Mouse (Mus musculus) thymus, adult 2 months (tissue): ENCODE measurements at regions not wholly inside any gene's neighbourhood (a gene's known extent, or its start where the extent isn't known, plus 50 kb on each side); places are given as distances from the start of the nearest gene placed in this dataset.

Experiments used
- DNase-seq: peaks from one replicate; pipeline ENCODE4 v3.0.0; 2021
- H3K27ac ChIP-seq: fragments of 200-500 bp; 2 replicates; pipeline ENCODE4 v1.5.1; 2012; ENCODE audit warnings: low read length, control low read depth; ENCODE audit not compliant: control insufficient read depth, insufficient read depth
- H3K27me3 ChIP-seq: fragments of 200-500 bp; 2 replicates; pipeline ENCODE4 v1.6.1; 2012; ENCODE audit warnings: mild to moderate bottlenecking, low read length, moderate library complexity, mixed read lengths; ENCODE audit not compliant: control insufficient read depth, insufficient read depth
- H3K36me3 ChIP-seq: fragments of 200-500 bp; 2 replicates; pipeline ENCODE4 v1.6.1; 2012; ENCODE audit warnings: mild to moderate bottlenecking, low read length, moderate library complexity; ENCODE audit not compliant: control insufficient read depth, insufficient read depth
- H3K4me1 ChIP-seq: fragments of 200-500 bp; replicated peaks from 2 replicates; pipeline ENCODE4 v1.6.1; 2012; ENCODE audit warnings: low read length; ENCODE audit not compliant: control insufficient read depth, insufficient read depth
- H3K4me3 ChIP-seq: fragments of 200-500 bp; 2 replicates; pipeline ENCODE4 v1.5.1; 2012; ENCODE audit warnings: mild to moderate bottlenecking, low read length, control low read depth, moderate library complexity; ENCODE audit not compliant: control insufficient read depth, insufficient read depth
- CTCF ChIP-seq: fragments of 200-500 bp; IDR thresholded peaks from 2 replicates; pipeline ENCODE4 v1.5.1; 2012; ENCODE audit warnings: mild to moderate bottlenecking, control low read depth, low read length, moderate library complexity, borderline replicate concordance; ENCODE audit not compliant: control insufficient read depth, poor library complexity, insufficient read depth; ENCODE audit errors: extremely low read depth
- POLR2A ChIP-seq: fragments of 200-500 bp; IDR thresholded peaks from 2 replicates; pipeline ENCODE4 v1.6.1; 2012; ENCODE audit warnings: mild to moderate bottlenecking, low read length, control low read depth, moderate library complexity; ENCODE audit not compliant: control insufficient read depth, poor library complexity, insufficient read depth; ENCODE audit errors: extremely low read depth
- WGBS: fragments of 180-500 bp; shearing (Covaris S2); methylation state at CpG from one replicate; pipeline ENCODE4 v1.1.7; 2018; 5-methylcytosine and 5-hydroxymethylcytosine counted together

- Histone ChIP-seq H3K36me3 (no peaks in the 10 kb centered on the region), H3K27ac (no peak overlapping the region), H3K4me3 (no peak overlapping the region), H3K27me3 (no peaks in the 10 kb centered on the region), H3K4me1 (no peaks in the 10 kb centered on the region)
- WGBS, result 95% methylated on average over 4 of the region's 4 CpGs
- no peak for TF ChIP-seq CTCF
- no peak for TF ChIP-seq POLR2A
- DNase-seq, result no peak
These were observed 60.0 kb upstream of the Pkdcc start for GRCm38 (mm10) chr17:83155106-83155505.

GRCm38 (mm10) chr17:83156682-83157081, 58.4 kb upstream of the Pkdcc start:
- DNase-seq, result no peak
- H3K36me3 ChIP-seq, result no peaks in the 10 kb centered on the region
- no peaks in the 10 kb centered on the region for H3K4me1 ChIP-seq
- 54% methylated on average over 8 of the region's 8 CpGs for WGBS
- no peak overlapping the region for H3K4me3 ChIP-seq
- no peak overlapping the region for H3K27ac ChIP-seq
- no peak for TF ChIP-seq POLR2A
- TF ChIP-seq CTCF, result no peak
- H3K27me3 ChIP-seq, result no peaks in the 10 kb centered on the region

DNA sequence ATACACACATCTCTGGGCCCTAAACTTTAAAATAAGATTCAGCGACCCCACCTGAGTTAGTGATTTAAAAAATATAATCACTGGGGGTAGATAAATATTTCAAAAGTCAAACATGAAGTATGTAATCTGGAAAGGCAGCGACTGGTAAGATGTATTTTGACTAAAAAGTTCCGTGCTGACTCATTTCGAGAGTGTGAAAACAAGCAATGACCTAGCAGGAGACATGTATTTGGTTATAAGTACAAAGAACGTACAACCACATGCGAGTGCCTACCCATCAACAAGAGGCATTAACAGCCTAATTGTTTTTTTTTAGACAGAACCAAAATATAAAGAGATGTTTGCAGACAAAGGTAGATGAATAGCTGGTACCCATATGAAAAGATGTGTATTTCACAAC, 57.0 kb upstream of the Pkdcc start:
- no peak for DNase-seq
- 92% methylated on average over 6 of the region's 6 CpGs for WGBS
- no peaks in the 10 kb centered on the region for H3K27me3 ChIP-seq
- H3K27ac ChIP-seq, result no peak overlapping the region
- H3K4me1 ChIP-seq, result no peaks in the 10 kb centered on the region
- TF ChIP-seq POLR2A (no peak), CTCF (no peak)
- H3K36me3 ChIP-seq, result no peaks in the 10 kb centered on the region
- no peak overlapping the region for H3K4me3 ChIP-seq

GRCm38 (mm10) chr17:83158652-83159051, 56.4 kb upstream of the Pkdcc start:
- no peak for TF ChIP-seq CTCF
- no peak for TF ChIP-seq POLR2A

DNA sequence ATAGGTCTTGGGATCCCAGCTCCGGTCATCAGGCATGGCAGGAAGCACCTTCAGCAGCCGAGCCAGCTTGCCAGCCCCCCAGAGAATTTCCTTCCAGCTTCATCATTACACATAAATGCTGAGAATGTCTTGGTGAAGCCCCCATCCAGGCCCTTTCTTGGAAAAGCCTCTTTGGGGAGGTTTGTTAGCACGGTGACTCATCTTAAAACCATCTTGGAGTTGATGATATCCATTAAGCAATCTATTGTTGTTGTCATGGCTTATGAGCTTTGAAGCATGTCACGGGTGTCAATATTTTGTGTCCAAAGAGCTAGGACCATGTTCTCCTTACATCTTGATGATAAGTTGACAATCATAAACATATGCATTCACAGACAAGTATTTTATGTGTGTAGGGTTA, 55.5 kb upstream of the Pkdcc start:
- Histone ChIP-seq H3K36me3 (no peaks in the 10 kb centered on the region), H3K27ac (no peak overlapping the region), H3K4me3 (no peak overlapping the region), H3K4me1 (no peaks in the 10 kb centered on the region), H3K27me3 (no peaks in the 10 kb centered on the region)
- WGBS, result 94% methylated on average over 4 of the region's 4 CpGs
- no peak for DNase-seq
- no peak for TF ChIP-seq CTCF
- no peak for TF ChIP-seq POLR2A

More at GRCm38 (mm10) chr17:83158652-83159051, 56.4 kb upstream of the Pkdcc start:
- no peak for DNase-seq
- Histone ChIP-seq H3K4me1 (no peaks in the 10 kb centered on the region), H3K4me3 (no peak overlapping the region), H3K27ac (no peak overlapping the region), H3K27me3 (no peaks in the 10 kb centered on the region), H3K36me3 (no peaks in the 10 kb centered on the region)
- 94% methylated on average over 10 of the region's 10 CpGs for WGBS

- no peak overlapping the region for H3K27ac ChIP-seq
- no peak overlapping the region for H3K4me3 ChIP-seq
- no peaks in the 10 kb centered on the region for H3K27me3 ChIP-seq
- no peaks in the 10 kb centered on the region for H3K4me1 ChIP-seq
- TF ChIP-seq POLR2A, result no peak
- no peak for TF ChIP-seq CTCF
- 93% methylated on average over 4 of the region's 4 CpGs for WGBS
- DNase-seq, result no peak
- no peaks in the 10 kb centered on the region for H3K36me3 ChIP-seq
These were observed 54.8 kb upstream of the Pkdcc start for GRCm38 (mm10) chr17:83160296-83160695.

- H3K36me3 ChIP-seq, result no peaks in the 10 kb centered on the region
- no peak overlapping the region for H3K27ac ChIP-seq
- no peaks in the 10 kb centered on the region for H3K4me1 ChIP-seq
- no peak for TF ChIP-seq CTCF
- no peak for TF ChIP-seq POLR2A
- no peak for DNase-seq
- 89% methylated on average over 2 of the region's 2 CpGs for WGBS
- H3K4me3 ChIP-seq, result no peak overlapping the region
- no peaks in the 10 kb centered on the region for H3K27me3 ChIP-seq
These were observed 53.4 kb upstream of the Pkdcc start for GRCm38 (mm10) chr17:83161731-83162130.
